Mouse (Mus musculus) hindbrain, embryonic 14.5 days (tissue): ENCODE results near the gene Gm13287. TPM values are rescaled to one million over a fixed set of nuclear protein-coding genes. Genes with fewer than 3 reads are reported as not detected.
"Not testable (repeated sequence)": the region's sequence is repeated elsewhere in the genome, so short reads cannot be mapped to it uniquely, and the experiment has no call there.

ENCODE experiments used
- ATAC-seq: fragments of 200-750 bp; cut with Nextera tagmentation; 2 replicates; pipeline ENCODE4 v1.8.0; 2017; ENCODE audit warnings: moderate number of reproducible peaks, mild to moderate bottlenecking, moderate TSS enrichment, moderate library complexity; ENCODE audit not compliant: low FRiP score
- DNase-seq: peaks from one replicate; pipeline ENCODE4 v3.0.0-alpha.2; 2015; ENCODE audit warnings: low spot score
- H3K27ac ChIP-seq: fragments of 300-500 bp; sonication (generic); 2 replicates; pipeline ENCODE4 v1.5.1; 2014; ENCODE audit warnings: mild to moderate bottlenecking, moderate library complexity
- H3K27me3 ChIP-seq: fragments of 300-500 bp; sonication (generic); 2 replicates; pipeline ENCODE4 v1.6.1; 2014; ENCODE audit warnings: mild to moderate bottlenecking, low read length, mixed read lengths; ENCODE audit not compliant: control insufficient read depth, insufficient read depth
- H3K36me3 ChIP-seq: fragments of 300-500 bp; sonication (generic); replicated peaks from 2 replicates; pipeline ENCODE4 v1.6.1; 2014; ENCODE audit not compliant: control insufficient read depth, insufficient read depth
- H3K4me1 ChIP-seq: fragments of 300-500 bp; sonication (generic); replicated peaks from 2 replicates; pipeline ENCODE4 v1.6.1; 2014; ENCODE audit warnings: antibody characterized with exemption, low read length, mixed read lengths; ENCODE audit not compliant: control insufficient read depth, insufficient read depth
- H3K4me2 ChIP-seq: fragments of 300-500 bp; sonication (generic); replicated peaks from 2 replicates; pipeline ENCODE4 v1.6.1; 2014; ENCODE audit warnings: mild to moderate bottlenecking, moderate library complexity
- H3K4me3 ChIP-seq: fragments of 300-500 bp; sonication (generic); replicated peaks from 2 replicates; pipeline ENCODE4 v1.5.1; 2014; ENCODE audit warnings: mild to moderate bottlenecking, low read length
- H3K9ac ChIP-seq: fragments of 300-500 bp; sonication (generic); 2 replicates; pipeline ENCODE4 v1.6.1; 2014
- H3K9me3 ChIP-seq: fragments of 300-500 bp; sonication (generic); 2 replicates; pipeline ENCODE4 v1.6.1; 2016; ENCODE audit warnings: low read length; ENCODE audit not compliant: control insufficient read depth
- WGBS: fragments of 180-500 bp; shearing (Covaris S2); extraction: QIAGEN DNeasy Blood & Tissue Kit; methylation state at CpG from one replicate; pipeline ENCODE4 v1.1.7; 2014; 5-methylcytosine and 5-hydroxymethylcytosine counted together
- polyA plus RNA-seq: library from polyadenylated mRNA; unstranded; fragments of >200 nt; fragmentation: Nextera tagmentation; extraction: Ambion mirVana; gene quantifications from 2 replicates; pipeline ENCODE4 v1.2.1, GENCODE M21; 2014

The Gm13287 gene
- polyA plus RNA-seq, 1 experiment from 2014 or later, result not detected

DNA sequence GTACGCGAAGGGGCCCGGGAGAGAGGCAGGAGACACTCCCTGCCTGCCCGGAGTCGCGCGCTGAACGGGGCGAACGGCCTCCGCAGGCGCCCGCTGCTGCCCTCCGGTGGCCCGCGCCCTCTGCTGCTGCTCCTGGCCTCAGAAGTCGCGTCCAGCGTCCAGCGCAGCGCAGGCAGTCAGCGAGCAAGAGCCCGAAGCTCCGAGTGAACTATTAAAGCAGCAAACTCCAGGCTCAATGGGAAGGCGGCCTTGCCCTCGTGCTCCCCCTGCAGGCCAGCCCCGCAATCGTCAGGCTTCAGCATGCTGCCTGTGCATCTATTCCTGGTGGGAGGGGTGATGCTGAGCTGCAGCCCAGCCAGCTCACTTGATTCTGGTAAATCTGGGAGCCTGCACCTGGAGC, 11.8 kb upstream of the Gm13287 start, which contains the start of gene Gm13278:
Gm13278 (plus strand) TSS at position 301 of the 400 bp plus-strand sequence.
- ATAC-seq, H3K27ac ChIP-seq, H3K4me3 ChIP-seq, H3K9ac ChIP-seq, H3K9me3 ChIP-seq, H3K4me2 ChIP-seq, H3K4me1 ChIP-seq, H3K27me3 ChIP-seq, H3K36me3 ChIP-seq, DNase-seq: not testable (repeated sequence)
- WGBS, result no CpG with 5 or more reads among the region's 28 CpGs

DNA sequence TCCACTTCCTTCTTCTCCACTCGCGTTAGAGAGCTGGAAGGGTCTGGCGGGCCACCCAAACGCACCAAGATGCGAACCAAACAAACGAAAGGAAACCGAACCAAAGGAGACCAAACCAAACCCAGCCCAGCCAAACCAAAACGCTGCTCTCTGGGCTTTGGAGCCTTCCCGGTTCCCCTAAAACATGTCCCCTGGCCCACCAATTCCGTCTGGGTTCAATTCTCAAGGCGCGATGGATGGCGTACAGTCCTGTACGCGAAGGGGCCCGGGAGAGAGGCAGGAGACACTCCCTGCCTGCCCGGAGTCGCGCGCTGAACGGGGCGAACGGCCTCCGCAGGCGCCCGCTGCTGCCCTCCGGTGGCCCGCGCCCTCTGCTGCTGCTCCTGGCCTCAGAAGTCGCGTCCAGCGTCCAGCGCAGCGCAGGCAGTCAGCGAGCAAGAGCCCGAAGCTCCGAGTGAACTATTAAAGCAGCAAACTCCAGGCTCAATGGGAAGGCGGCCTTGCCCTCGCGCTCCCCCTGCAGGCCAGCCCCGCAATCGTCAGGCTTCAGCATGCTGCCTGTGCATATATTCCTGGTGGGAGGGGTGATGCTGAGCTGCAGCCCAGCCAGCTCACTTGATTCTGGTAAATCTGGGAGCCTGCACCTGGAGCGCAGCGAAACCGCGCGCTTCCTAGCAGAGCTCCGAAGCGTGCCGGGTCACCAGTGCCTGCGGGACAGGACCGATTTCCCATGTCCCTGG, 8.9 kb upstream of the Gm13287 start, which contains the start of gene Gm13275:
Gm13275 (plus strand) TSS at position 552 of the 740 bp plus-strand sequence.
- 1% methylated on average over 11 of the region's 52 CpGs for WGBS

DNA sequence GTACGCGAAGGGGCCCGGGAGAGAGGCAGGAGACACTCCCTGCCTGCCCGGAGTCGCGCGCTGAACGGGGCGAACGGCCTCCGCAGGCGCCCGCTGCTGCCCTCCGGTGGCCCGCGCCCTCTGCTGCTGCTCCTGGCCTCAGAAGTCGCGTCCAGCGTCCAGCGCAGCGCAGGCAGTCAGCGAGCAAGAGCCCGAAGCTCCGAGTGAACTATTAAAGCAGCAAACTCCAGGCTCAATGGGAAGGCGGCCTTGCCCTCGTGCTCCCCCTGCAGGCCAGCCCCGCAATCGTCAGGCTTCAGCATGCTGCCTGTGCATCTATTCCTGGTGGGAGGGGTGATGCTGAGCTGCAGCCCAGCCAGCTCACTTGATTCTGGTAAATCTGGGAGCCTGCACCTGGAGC, 6.0 kb upstream of the Gm13287 start, which contains the start of gene Gm13279:
Gm13279 (plus strand) TSS at position 301 of the 400 bp plus-strand sequence.
- ATAC-seq, result not testable (repeated sequence)
- no CpG with 5 or more reads among the region's 28 CpGs for WGBS

More for the DNA sequence above, 8.9 kb upstream of the Gm13287 start, which contains the start of gene Gm13275:
- not testable (repeated sequence) for H3K4me2 ChIP-seq, ATAC-seq, H3K9me3 ChIP-seq, H3K4me1 ChIP-seq, H3K36me3 ChIP-seq, H3K9ac ChIP-seq, H3K4me3 ChIP-seq, H3K27ac ChIP-seq, DNase-seq, H3K27me3 ChIP-seq

DNA sequence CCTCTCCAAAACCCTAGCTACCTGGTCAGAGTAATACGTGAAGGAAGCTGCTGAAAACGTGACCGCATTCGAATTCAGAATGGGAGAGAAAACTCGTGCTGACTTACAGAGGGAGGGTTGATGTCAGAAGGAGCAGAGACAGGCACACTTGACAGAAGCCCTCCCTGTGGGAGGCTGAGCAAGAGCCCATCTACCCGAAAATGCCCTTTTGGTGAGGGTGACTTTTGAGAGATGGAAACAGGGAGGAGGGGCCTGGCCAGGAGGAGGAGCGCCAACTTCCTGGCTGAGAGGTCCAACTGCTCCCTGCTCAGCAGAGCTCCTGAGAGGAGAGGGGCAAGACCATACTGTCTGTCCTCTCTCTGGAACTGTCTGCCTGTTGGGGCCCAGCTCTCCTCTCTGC, 3.7 kb upstream of the Gm13287 start, which contains the start of gene Gm13285:
Gm13285 (plus strand) TSS at position 301 of the 400 bp plus-strand sequence.
- H3K27ac ChIP-seq, H3K4me2 ChIP-seq, ATAC-seq, H3K4me1 ChIP-seq, H3K9ac ChIP-seq, DNase-seq, H3K27me3 ChIP-seq, H3K36me3 ChIP-seq, H3K9me3 ChIP-seq, H3K4me3 ChIP-seq: not testable (repeated sequence)
- WGBS, result 13% methylated on average over 3 of the region's 7 CpGs

More for the DNA sequence above, 6.0 kb upstream of the Gm13287 start, which contains the start of gene Gm13279:
- H3K9ac ChIP-seq, H3K27ac ChIP-seq, DNase-seq, H3K4me1 ChIP-seq, H3K4me3 ChIP-seq, H3K36me3 ChIP-seq, H3K4me2 ChIP-seq, H3K27me3 ChIP-seq, H3K9me3 ChIP-seq: not testable (repeated sequence)

DNA sequence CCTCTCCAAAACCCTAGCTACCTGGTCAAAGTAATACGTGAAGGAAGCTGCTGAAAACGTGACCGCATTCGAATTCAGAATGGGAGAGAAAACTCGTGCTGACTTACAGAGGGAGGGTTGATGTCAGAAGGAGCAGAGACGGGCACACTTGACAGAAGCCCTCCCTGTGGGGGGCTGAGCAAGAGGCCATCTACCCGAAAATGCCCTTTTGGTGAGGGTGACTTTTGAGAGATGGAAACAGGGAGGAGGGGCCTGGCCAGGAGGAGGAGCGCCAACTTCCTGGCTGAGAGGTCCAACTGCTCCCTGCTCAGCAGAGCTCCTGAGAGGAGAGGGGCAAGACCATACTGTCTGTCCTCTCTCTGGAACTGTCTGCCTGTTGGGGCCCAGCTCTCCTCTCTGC, 2.2 kb downstream of the Gm13287 start, which contains the start of gene Gm13288:
Gm13288 (plus strand) TSS at position 301 of the 400 bp plus-strand sequence.
- H3K9me3 ChIP-seq, H3K4me3 ChIP-seq, H3K27ac ChIP-seq, H3K27me3 ChIP-seq, H3K36me3 ChIP-seq, DNase-seq, H3K9ac ChIP-seq, ATAC-seq, H3K4me1 ChIP-seq: not testable (repeated sequence)
- no CpG with 5 or more reads among the region's 8 CpGs for WGBS
- H3K4me2 ChIP-seq, result peak within 1 kb of the TSS; percentile 45

DNA sequence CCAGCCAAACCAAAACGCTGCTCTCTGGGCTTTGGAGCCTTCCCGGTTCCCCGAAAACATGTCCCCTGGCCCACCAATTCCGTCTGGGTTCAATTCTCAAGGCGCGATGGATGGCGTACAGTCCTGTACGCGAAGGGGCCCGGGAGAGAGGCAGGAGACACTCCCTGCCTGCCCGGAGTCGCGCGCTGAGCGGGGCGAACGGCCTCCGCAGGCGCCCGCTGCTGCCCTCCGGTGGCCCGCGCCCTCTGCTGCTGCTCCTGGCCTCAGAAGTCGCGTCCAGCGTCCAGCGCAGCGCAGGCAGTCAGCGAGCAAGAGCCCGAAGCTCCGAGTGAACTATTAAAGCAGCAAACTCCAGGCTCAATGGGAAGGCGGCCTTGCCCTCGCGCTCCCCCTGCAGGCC, 2.7 kb downstream of the Gm13287 start:
- not testable (repeated sequence) for H3K27me3 ChIP-seq, H3K9me3 ChIP-seq, H3K4me3 ChIP-seq, H3K4me1 ChIP-seq, ATAC-seq, H3K27ac ChIP-seq, H3K9ac ChIP-seq, DNase-seq, H3K36me3 ChIP-seq
- peak overlapping the region; percentile 45 for H3K4me2 ChIP-seq
- no CpG with 5 or more reads among the region's 34 CpGs for WGBS

DNA sequence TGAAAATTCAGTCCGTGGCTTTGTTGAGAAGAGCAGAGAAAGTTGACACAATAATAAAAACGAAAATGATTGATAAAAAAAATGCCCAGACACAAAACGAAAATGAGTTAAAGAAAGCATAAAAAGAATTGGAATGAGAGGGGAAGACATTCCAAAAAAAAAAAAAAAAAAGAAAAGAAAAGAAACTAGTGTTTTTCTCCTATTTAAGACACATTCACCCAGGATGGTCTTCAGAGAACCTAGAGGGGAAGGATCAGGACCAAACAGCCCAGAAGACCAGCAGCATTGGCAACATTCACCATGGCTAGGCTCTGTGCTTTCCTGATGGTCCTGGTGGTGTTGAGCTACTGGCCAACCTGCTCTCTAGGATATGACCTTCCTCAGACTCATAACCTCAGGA, 12.9 kb downstream of the Gm13287 start, which contains the start of gene Ifna7:
Ifna7 (plus strand) TSS at position 301 of the 400 bp plus-strand sequence.
- no peak within 1 kb of the TSS for H3K4me3 ChIP-seq
- no peaks in the 10 kb centered on the region for H3K9me3 ChIP-seq
- no peak for DNase-seq
- no peaks in the 10 kb centered on the region for H3K36me3 ChIP-seq
- ATAC-seq, result no peak
- no peaks in the 10 kb centered on the region for H3K27me3 ChIP-seq
- H3K27ac ChIP-seq, result no peak within 1 kb of the TSS
- WGBS, result 71% methylated on average over 3 of the region's 3 CpGs
- H3K4me1 ChIP-seq, result no peaks in the 10 kb centered on the region
- no peak within 1 kb of the TSS for H3K4me2 ChIP-seq
- H3K9ac ChIP-seq, result no peak within 1 kb of the TSS

DNA sequence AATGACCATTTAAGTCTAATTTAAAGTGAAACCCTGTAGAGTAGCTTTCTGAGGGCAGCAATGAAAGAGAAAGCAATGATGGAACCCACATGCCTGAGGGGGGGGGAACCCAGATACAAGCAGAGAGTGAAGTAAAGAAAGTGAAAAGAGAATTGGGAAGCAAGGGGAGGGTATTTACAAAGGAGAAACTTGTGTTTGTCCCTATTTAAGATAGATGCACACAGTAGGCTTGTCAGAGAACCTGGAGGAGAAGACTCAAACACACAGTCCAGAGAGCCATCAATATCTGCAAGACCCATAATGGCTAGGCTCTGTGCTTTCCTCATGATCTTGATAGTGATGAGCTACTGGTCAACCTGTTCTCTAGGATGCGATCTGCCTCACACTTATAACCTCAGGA, 16.6 kb downstream of the Gm13287 start, which contains the start of gene Ifna11:
Ifna11 (plus strand) TSS at position 301 of the 400 bp plus-strand sequence.
- 88% methylated on average over 1 of the region's 1 CpGs for WGBS
- H3K4me2 ChIP-seq, result no peak within 1 kb of the TSS
- no peak for ATAC-seq

DNA sequence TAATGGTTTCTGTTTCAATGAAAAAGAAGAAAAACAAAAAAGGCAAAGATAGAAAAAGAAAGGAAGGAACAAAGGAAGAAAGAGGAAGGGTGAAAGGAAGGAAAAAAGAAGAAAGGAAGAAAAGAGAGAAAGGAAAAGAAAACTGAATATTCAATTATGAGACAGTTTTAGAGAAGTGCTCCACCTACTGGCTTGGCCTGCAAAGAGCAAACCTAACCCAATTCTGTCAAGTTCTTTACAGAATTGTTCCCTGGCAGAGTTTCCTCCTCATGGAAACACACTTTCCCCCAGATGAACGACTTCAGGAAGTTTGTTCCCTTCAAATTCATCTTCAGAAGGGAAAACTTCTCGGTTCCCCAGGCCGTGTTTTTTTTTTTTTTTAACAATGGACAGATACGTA, 19.9 kb downstream of the Gm13287 start:
- no peak for ATAC-seq
- peak; percentile 32 for DNase-seq
- Histone ChIP-seq H3K27me3 (no peaks in the 10 kb centered on the region), H3K36me3 (no peaks in the 10 kb centered on the region), H3K4me3 (no peak overlapping the region), H3K9ac (no peak overlapping the region), H3K9me3 (no peaks in the 10 kb centered on the region), H3K27ac (no peak overlapping the region), H3K4me1 (no peaks in the 10 kb centered on the region), H3K4me2 (no peak overlapping the region)
- WGBS, result 24% methylated on average over 4 of the region's 4 CpGs

More for the DNA sequence above, 16.6 kb downstream of the Gm13287 start, which contains the start of gene Ifna11:
- Histone ChIP-seq H3K36me3 (no peaks in the 10 kb centered on the region), H3K9ac (no peak within 1 kb of the TSS), H3K9me3 (no peaks in the 10 kb centered on the region), H3K4me3 (no peak within 1 kb of the TSS), H3K27ac (no peak within 1 kb of the TSS), H3K4me1 (no peaks in the 10 kb centered on the region), H3K27me3 (no peaks in the 10 kb centered on the region)
- no peak for DNase-seq
